Mouse (Mus musculus): ENCODE measurements around the gene Fancg. TPM values are rescaled to one million over a fixed set of nuclear protein-coding genes. Genes with fewer than 3 reads are reported as not detected.

Fancg gene
- polyA plus RNA-seq, 1 experiment, result 3.2 TPM

- Histone ChIP-seq H3K4me3 (ENCODE audit: insufficient read depth, poor library complexity, severe bottlenecking) (no peak overlapping the region), H3K27me3 (ENCODE audit: control insufficient read depth, insufficient read depth, insufficient read length) (no peaks in the 10 kb centered on the region)
- TF ChIP-seq FOSL1 (IDR thresholded peaks at IDR 0.05; ENCODE audit: insufficient read depth, low read length, poor library complexity, severe bottlenecking), result no peak
- no peak for TF ChIP-seq CEBPB (IDR thresholded peaks at IDR 0.05; ENCODE audit: low read depth)
- TF ChIP-seq CTCF (IDR thresholded peaks at IDR 0.05; ENCODE audit: control insufficient read depth, insufficient read depth, insufficient read length), result no peak
- no peak for TF ChIP-seq USF1 (IDR thresholded peaks at IDR 0.05; ENCODE audit: low read depth)
- no peak for TF ChIP-seq MAX (IDR thresholded peaks at IDR 0.05)
- no peak for TF ChIP-seq MYOD1 (IDR thresholded peaks at IDR 0.05; ENCODE audit: control insufficient read depth, insufficient read length, low read depth)
These were observed 55.1 kb downstream of the Fancg start for GRCm38 (mm10) chr4:42955200-42955599.

GRCm38 (mm10) chr4:42954297-42954696, 56.0 kb downstream of the Fancg start:
- no peak overlapping the region for H3K4me3 ChIP-seq (ENCODE audit: insufficient read depth, poor library complexity, severe bottlenecking)
- H3K79me2 ChIP-seq (ENCODE audit: control insufficient read depth, insufficient read depth), result no peaks in the 10 kb centered on the region
- no peaks in the 10 kb centered on the region for H3K79me3 ChIP-seq (ENCODE audit: low read depth)
- no peak overlapping the region for H3ac ChIP-seq (ENCODE audit: control insufficient read depth, insufficient read length, low read depth)
- no peaks in the 10 kb centered on the region for H3K36me3 ChIP-seq (ENCODE audit: control insufficient read depth, insufficient read depth)
- TF ChIP-seq FOSL1 (IDR thresholded peaks at IDR 0.05; ENCODE audit: insufficient read depth, low read length, poor library complexity, severe bottlenecking) (no peak), CTCF (IDR thresholded peaks at IDR 0.05; ENCODE audit: control insufficient read depth, insufficient read depth, insufficient read length) (peak; percentile 81)
- H3K27me3 ChIP-seq (ENCODE audit: control insufficient read depth, insufficient read depth, insufficient read length), result no peaks in the 10 kb centered on the region

More at GRCm38 (mm10) chr4:42955200-42955599, 55.1 kb downstream of the Fancg start:
- Histone ChIP-seq H3K79me2 (ENCODE audit: control insufficient read depth, insufficient read depth) (no peaks in the 10 kb centered on the region), H3K36me3 (ENCODE audit: control insufficient read depth, insufficient read depth) (no peaks in the 10 kb centered on the region), H3ac (ENCODE audit: control insufficient read depth, insufficient read length, low read depth) (no peak overlapping the region), H3K79me3 (ENCODE audit: low read depth) (no peaks in the 10 kb centered on the region)

GRCm38 (mm10) chr4:42953435-42954094, 56.7 kb downstream of the Fancg start:
- Histone ChIP-seq H3K79me2 (ENCODE audit: control insufficient read depth, insufficient read depth) (no peaks in the 10 kb centered on the region), H3ac (ENCODE audit: control insufficient read depth, insufficient read length, low read depth) (no peak overlapping the region), H3K36me3 (ENCODE audit: control insufficient read depth, insufficient read depth) (no peaks in the 10 kb centered on the region), H3K4me3 (ENCODE audit: insufficient read depth, poor library complexity, severe bottlenecking) (no peak overlapping the region), H3K27me3 (ENCODE audit: control insufficient read depth, insufficient read depth, insufficient read length) (no peaks in the 10 kb centered on the region), H3K79me3 (ENCODE audit: low read depth) (no peaks in the 10 kb centered on the region)
- TF ChIP-seq MYOG (IDR thresholded peaks at IDR 0.05; ENCODE audit: control insufficient read depth, extremely low read depth, insufficient read length) (no peak), MAX (IDR thresholded peaks at IDR 0.05) (no peak), MYOD1 (IDR thresholded peaks at IDR 0.05; ENCODE audit: control insufficient read depth, insufficient read length, low read depth) (peak; percentile 86), USF1 (IDR thresholded peaks at IDR 0.05; ENCODE audit: low read depth) (no peak), CEBPB (IDR thresholded peaks at IDR 0.05; ENCODE audit: low read depth) (no peak), FOSL1 (IDR thresholded peaks at IDR 0.05; ENCODE audit: insufficient read depth, low read length, poor library complexity, severe bottlenecking) (no peak), CTCF (IDR thresholded peaks at IDR 0.05; ENCODE audit: control insufficient read depth, insufficient read depth, insufficient read length) (no peak)

GRCm38 (mm10) chr4:42952563-42952962, 57.7 kb downstream of the Fancg start:
- H3ac ChIP-seq (ENCODE audit: control insufficient read depth, insufficient read length, low read depth), result no peak overlapping the region
- no peaks in the 10 kb centered on the region for H3K36me3 ChIP-seq (ENCODE audit: control insufficient read depth, insufficient read depth)
- no peaks in the 10 kb centered on the region for H3K79me3 ChIP-seq (ENCODE audit: low read depth)
- H3K79me2 ChIP-seq (ENCODE audit: control insufficient read depth, insufficient read depth), result no peaks in the 10 kb centered on the region
- no peak overlapping the region for H3K4me3 ChIP-seq (ENCODE audit: insufficient read depth, poor library complexity, severe bottlenecking)
- H3K27me3 ChIP-seq (ENCODE audit: control insufficient read depth, insufficient read depth, insufficient read length), result no peaks in the 10 kb centered on the region
- TF ChIP-seq USF1 (IDR thresholded peaks at IDR 0.05; ENCODE audit: low read depth), result no peak

Other genes with a start within 250 kb of the Fancg start
- not detected for gene Ccl21a, start 236.5 kb downstream of the Fancg start, polyA plus RNA-seq (2012; fragmentation: generic; extraction: Trizol)
- not detected for gene Fam205a1, start 156.6 kb downstream of the Fancg start, polyA plus RNA-seq (2012; fragmentation: generic; extraction: Trizol)
- not detected for gene Gm12394, start 153.7 kb downstream of the Fancg start, polyA plus RNA-seq (2012; fragmentation: generic; extraction: Trizol)
- gene Fam205c, start 136.3 kb downstream of the Fancg start, polyA plus RNA-seq (2012; fragmentation: generic; extraction: Trizol), result not detected
- not detected for gene Phf24, start 93.8 kb downstream of the Fancg start, polyA plus RNA-seq (2012; fragmentation: generic; extraction: Trizol)
- 5.3 TPM for gene Dnajb5, start 60.7 kb downstream of the Fancg start, polyA plus RNA-seq (2012; fragmentation: generic; extraction: Trizol)
- gene 1700022I11Rik, start 40.9 kb downstream of the Fancg start, polyA plus RNA-seq (2012; fragmentation: generic; extraction: Trizol), result 0.48 TPM
- gene Vcp, start 10.0 kb downstream of the Fancg start, polyA plus RNA-seq (2012; fragmentation: generic; extraction: Trizol), result 319 TPM
- gene Pigo, start 15.3 kb upstream of the Fancg start, polyA plus RNA-seq (2012; fragmentation: generic; extraction: Trizol), result 4.9 TPM
- gene Stoml2, start 21.2 kb upstream of the Fancg start, polyA plus RNA-seq (2012; fragmentation: generic; extraction: Trizol), result 133 TPM
- gene Fam214b, start 35.7 kb upstream of the Fancg start, polyA plus RNA-seq (2012; fragmentation: generic; extraction: Trizol), result 4.8 TPM
- gene Unc13b, start 48.4 kb upstream of the Fancg start, polyA plus RNA-seq (2012; fragmentation: generic; extraction: Trizol), result 0.08 TPM

All from C2C12 (cell line).